7 mouse cellular contexts compared by ENCODE assay signal in genomic region chr1:136130951-136131558, GRCm38 (mm10). TPM values are rescaled to one million over a fixed set of nuclear protein-coding genes. Genes with fewer than 3 reads are reported as not detected.
DNase-seq lines count a peak whose midpoint lies in the region; ATAC-seq lines count a peak whose summit lies in the region.

TSS of gene Kif21b (plus strand) at chr1:136131389.

- H3K4me3 ChIP-seq in embryonic facial prominence, embryonic 10.5 days = peak within 1 kb of the TSS; percentile 72
- H3K4me3 ChIP-seq in limb, embryonic 12.5 days (replicated peaks) = peak within 1 kb of the TSS; percentile 88
- peak within 1 kb of the TSS; percentile 93 for H3K4me3 ChIP-seq in midbrain, embryonic 14.5 days (replicated peaks; ENCODE audit: low read depth, low read length)

- H3K27ac ChIP-seq in embryonic facial prominence, embryonic 10.5 days (replicated peaks) = peak within 1 kb of the TSS; percentile 86
- peak within 1 kb of the TSS; percentile 77 for H3K27ac ChIP-seq in limb, embryonic 12.5 days
- H3K27ac ChIP-seq in midbrain, embryonic 14.5 days (replicated peaks; ENCODE audit: low read depth, low read length) = peak within 1 kb of the TSS; percentile 92

- peaks cover 48% of the 10 kb centered on the region for H3K27me3 ChIP-seq in embryonic facial prominence, embryonic 10.5 days (replicated peaks; ENCODE audit: low read depth, poor library complexity, severe bottlenecking)
- no peaks in the 10 kb centered on the region for H3K27me3 ChIP-seq in limb, embryonic 12.5 days
- no peaks in the 10 kb centered on the region for H3K27me3 ChIP-seq in midbrain, embryonic 14.5 days (ENCODE audit: control insufficient read depth, insufficient read depth, low read length)

- 2% methylated on average over 42 of the region's 42 CpGs for WGBS in embryonic facial prominence, embryonic 10.5 days
- 2% methylated on average over 42 of the region's 42 CpGs for WGBS in limb, embryonic 12.5 days
- 1% methylated on average over 42 of the region's 42 CpGs for WGBS in midbrain, embryonic 14.5 days

- peak within 1 kb of the TSS; percentile 88 for H3K4me2 ChIP-seq in limb, embryonic 12.5 days
- peak within 1 kb of the TSS; percentile 90 for H3K4me2 ChIP-seq in midbrain, embryonic 14.5 days (ENCODE audit: low read length)

- H3K36me3 ChIP-seq in embryonic facial prominence, embryonic 10.5 days (replicated peaks) = no peaks in the 10 kb centered on the region
- H3K36me3 ChIP-seq in limb, embryonic 12.5 days = no peaks in the 10 kb centered on the region
- no peaks in the 10 kb centered on the region for H3K36me3 ChIP-seq in midbrain, embryonic 14.5 days (ENCODE audit: control insufficient read depth, insufficient read depth, low read length)

- H3K9me3 ChIP-seq in embryonic facial prominence, embryonic 10.5 days = no peaks in the 10 kb centered on the region
- H3K9me3 ChIP-seq in limb, embryonic 12.5 days = no peaks in the 10 kb centered on the region
- no peaks in the 10 kb centered on the region for H3K9me3 ChIP-seq in midbrain, embryonic 14.5 days (ENCODE audit: control insufficient read depth, low read length)

- peak; percentile 85 for ATAC-seq in limb, embryonic 12.5 days (ENCODE audit: insufficient number of reproducible peaks, insufficient read depth, low FRiP score, low TSS enrichment, low read depth)
- ATAC-seq in midbrain, embryonic 14.5 days (ENCODE audit: low FRiP score, low TSS enrichment) = peak; percentile 92

- H3K4me1 ChIP-seq in embryonic facial prominence, embryonic 10.5 days = peaks cover 85% of the 10 kb centered on the region
- H3K4me1 ChIP-seq in limb, embryonic 12.5 days (replicated peaks) = peaks cover 77% of the 10 kb centered on the region
- peaks cover 40% of the 10 kb centered on the region for H3K4me1 ChIP-seq in midbrain, embryonic 14.5 days (ENCODE audit: control insufficient read depth, insufficient read depth, low read length)

- peak within 1 kb of the TSS; percentile 82 for H3K9ac ChIP-seq in limb, embryonic 12.5 days (replicated peaks)
- H3K9ac ChIP-seq in midbrain, embryonic 14.5 days (replicated peaks; ENCODE audit: low read length) = peak within 1 kb of the TSS; percentile 98

- peak; percentile 92 for DNase-seq in adrenal gland, postnatal 14 days
- peak; percentile 98 for DNase-seq in embryonic facial prominence, embryonic 10.5 days (ENCODE audit: low spot score)
- peak; percentile 80 for DNase-seq in heart, adult 8-10 months (ENCODE audit: low spot score)
- peak; percentile 70 to 79 for DNase-seq in kidney, adult 8-10 months
- peak; percentile 97 for DNase-seq in midbrain, embryonic 14.5 days
- DNase-seq in spleen, adult 18-20 months = peak; percentile 91 to 93

RNA-seq across cellular contexts. Expression of gene Kif21b, which starts in this region (rescaled TPM):
- 2.7 and 12.5 TPM in 2 replicates for total RNA-seq in adrenal gland, postnatal 14 days (2021)
- 6.5 and 7.3 TPM in 2 replicates for polyA plus RNA-seq in embryonic facial prominence, embryonic 10.5 days (2016; fragmentation: Nextera tagmentation; extraction: Ambion mirVana)
- 1 to 10 TPM in 1 of 4 experiments, under 1 TPM in 3; 0.57 to 1.3 (median 0.67) TPM for total RNA-seq in heart, adult 8-10 months (2022)
- polyA plus RNA-seq in limb, embryonic 12.5 days (2016; fragmentation: Nextera tagmentation; extraction: Ambion mirVana) = 10.6 and 11.4 TPM in 2 replicates
- polyA plus RNA-seq in midbrain, embryonic 14.5 days (2014; fragmentation: Nextera tagmentation; extraction: Ambion mirVana) = 56.4 and 65.9 TPM in 2 replicates

Comparison
In these comparisons a context has a peak if more than half of its experiments do, and no peak if none do; other contexts are left out.
1. Peak in every context shown above with its lines: DNase-seq, ATAC-seq, H3K4me3 ChIP-seq and H3K27ac ChIP-seq.